Mouse (Mus musculus): ENCODE data around the gene Fam205c.

Gene Fam205c

GRCm38 (mm10) chr4:42874134-42874533 lies at the start of gene Fam205c:
Gene Fam205c, minus strand, starts transcription at chr4:42874234.
- DNase-seq (ENCODE audit: low spot score), result no peak

GRCm38 (mm10) chr4:42922461-42922860 lies 48.4 kb upstream of the Fam205c start:
- no peak for DNase-seq (ENCODE audit: low spot score)

- no peak for DNase-seq (ENCODE audit: low spot score)
These were observed 48.0 kb upstream of the Fam205c start for GRCm38 (mm10) chr4:42922056-42922455.

GRCm38 (mm10) chr4:42921536-42921935 lies 47.5 kb upstream of the Fam205c start:
- no peak for DNase-seq (ENCODE audit: low spot score)

- DNase-seq (ENCODE audit: low spot score), result no peak
These were observed 46.7 kb upstream of the Fam205c start for GRCm38 (mm10) chr4:42920726-42921125.

GRCm38 (mm10) chr4:42917402-42917774 lies 43.4 kb upstream of the Fam205c start:
- peak; percentile 25 for DNase-seq (ENCODE audit: low spot score)

GRCm38 (mm10) chr4:42916617-42917401 lies 42.8 kb upstream of the Fam205c start, which contains the start of gene Phf24:
Gene Phf24, plus strand, starts transcription at chr4:42916660.
- peak; percentile 18 for DNase-seq (ENCODE audit: low spot score)

GRCm38 (mm10) chr4:42915966-42916365 lies 41.9 kb upstream of the Fam205c start:
- DNase-seq (ENCODE audit: low spot score), result no peak

- DNase-seq (ENCODE audit: low spot score), result no peak
These were observed 41.3 kb upstream of the Fam205c start for GRCm38 (mm10) chr4:42915311-42915710.

GRCm38 (mm10) chr4:42913391-42913790 lies 39.4 kb upstream of the Fam205c start:
- no peak for DNase-seq (ENCODE audit: low spot score)

GRCm38 (mm10) chr4:42904966-42905365 lies 30.9 kb upstream of the Fam205c start:
- no peak for DNase-seq (ENCODE audit: low spot score)

- DNase-seq (ENCODE audit: low spot score), result no peak
These were observed 30.5 kb upstream of the Fam205c start for GRCm38 (mm10) chr4:42904523-42904922.

- DNase-seq (ENCODE audit: low spot score), result no peak
These were observed 29.9 kb upstream of the Fam205c start for GRCm38 (mm10) chr4:42903942-42904341.

- no peak for DNase-seq (ENCODE audit: low spot score)
These were observed 28.7 kb upstream of the Fam205c start for GRCm38 (mm10) chr4:42902730-42903129.

GRCm38 (mm10) chr4:42902174-42902573 lies 28.1 kb upstream of the Fam205c start:
- DNase-seq (ENCODE audit: low spot score), result peak; percentile 16

GRCm38 (mm10) chr4:42900878-42901277 lies 26.8 kb upstream of the Fam205c start:
- DNase-seq (ENCODE audit: low spot score), result no peak

- DNase-seq (ENCODE audit: low spot score), result no peak
These were observed 24.9 kb upstream of the Fam205c start for GRCm38 (mm10) chr4:42898914-42899313.

GRCm38 (mm10) chr4:42895118-42895517 lies 21.1 kb upstream of the Fam205c start:
- DNase-seq (ENCODE audit: low spot score), result no peak

GRCm38 (mm10) chr4:42891176-42891575 lies 17.1 kb upstream of the Fam205c start:
- no peak for DNase-seq (ENCODE audit: low spot score)

GRCm38 (mm10) chr4:42888806-42889205 lies 14.8 kb upstream of the Fam205c start:
- DNase-seq (ENCODE audit: low spot score), result no peak

- no peak for DNase-seq (ENCODE audit: low spot score)
These were observed 12.9 kb upstream of the Fam205c start for GRCm38 (mm10) chr4:42886926-42887325.

- DNase-seq (ENCODE audit: low spot score), result no peak
These were observed 6.6 kb upstream of the Fam205c start for GRCm38 (mm10) chr4:42880677-42880948.

GRCm38 (mm10) chr4:42879829-42880676 lies 6.0 kb upstream of the Fam205c start:
- no peak for DNase-seq (ENCODE audit: low spot score)

All from testis, postnatal 14 days (tissue).